Mouse (Mus musculus): ENCODE measurements at regions not wholly inside any gene's neighbourhood (a gene's known extent, or its start where the extent isn't known, plus 50 kb on each side); places are given as distances from the start of the nearest gene placed in this dataset.

GRCm38 (mm10) chr9:94431540-94431939 lies 106.3 kb downstream of the 1190002N15Rik start:
- DNase-seq (ENCODE audit: low spot score), result no peak
- H3K9me3 ChIP-seq (ENCODE audit: control insufficient read depth, low read length), result no peaks in the 10 kb centered on the region
- WGBS, result 100% methylated on average over 3 of the region's 3 CpGs
- H3K27me3 ChIP-seq (ENCODE audit: control insufficient read depth, insufficient read depth, low read length), result no peaks in the 10 kb centered on the region
- no peaks in the 10 kb centered on the region for H3K4me1 ChIP-seq (replicated peaks; ENCODE audit: control insufficient read depth, insufficient read depth, low read length)
- no peak overlapping the region for H3K9ac ChIP-seq (ENCODE audit: low read depth, low read length)
- no peak for ATAC-seq (ENCODE audit: low FRiP score)
- H3K36me3 ChIP-seq (ENCODE audit: control insufficient read depth, insufficient read depth, low read length), result no peaks in the 10 kb centered on the region
- no peak overlapping the region for H3K4me2 ChIP-seq (replicated peaks; ENCODE audit: low read depth, low read length)
- no peak overlapping the region for H3K27ac ChIP-seq (ENCODE audit: low read depth, low read length)
- H3K4me3 ChIP-seq (ENCODE audit: low read depth, low read length), result no peak overlapping the region

GRCm38 (mm10) chr9:94430996-94431395 lies 106.9 kb downstream of the 1190002N15Rik start:
- Histone ChIP-seq H3K4me3 (ENCODE audit: low read depth, low read length) (no peak overlapping the region), H3K9me3 (ENCODE audit: control insufficient read depth, low read length) (no peaks in the 10 kb centered on the region), H3K4me1 (replicated peaks; ENCODE audit: control insufficient read depth, insufficient read depth, low read length) (no peaks in the 10 kb centered on the region), H3K27me3 (ENCODE audit: control insufficient read depth, insufficient read depth, low read length) (no peaks in the 10 kb centered on the region), H3K9ac (ENCODE audit: low read depth, low read length) (no peak overlapping the region), H3K27ac (ENCODE audit: low read depth, low read length) (no peak overlapping the region), H3K4me2 (replicated peaks; ENCODE audit: low read depth, low read length) (no peak overlapping the region), H3K36me3 (ENCODE audit: control insufficient read depth, insufficient read depth, low read length) (no peaks in the 10 kb centered on the region)
- ATAC-seq (ENCODE audit: low FRiP score) (no peak), DNase-seq (ENCODE audit: low spot score) (no peak)
- 92% methylated on average over 6 of the region's 6 CpGs for WGBS

- H3K4me2 ChIP-seq (replicated peaks; ENCODE audit: low read depth, low read length), result no peak overlapping the region
- no peak for DNase-seq (ENCODE audit: low spot score)
- no peak overlapping the region for H3K4me3 ChIP-seq (ENCODE audit: low read depth, low read length)
- no peaks in the 10 kb centered on the region for H3K27me3 ChIP-seq (ENCODE audit: control insufficient read depth, insufficient read depth, low read length)
- WGBS, result 90% methylated on average over 5 of the region's 5 CpGs
- no peaks in the 10 kb centered on the region for H3K36me3 ChIP-seq (ENCODE audit: control insufficient read depth, insufficient read depth, low read length)
- no peaks in the 10 kb centered on the region for H3K4me1 ChIP-seq (replicated peaks; ENCODE audit: control insufficient read depth, insufficient read depth, low read length)
- H3K9ac ChIP-seq (ENCODE audit: low read depth, low read length), result no peak overlapping the region
- no peak overlapping the region for H3K27ac ChIP-seq (ENCODE audit: low read depth, low read length)
- no peak for ATAC-seq (ENCODE audit: low FRiP score)
- H3K9me3 ChIP-seq (ENCODE audit: control insufficient read depth, low read length), result no peaks in the 10 kb centered on the region
These were observed 111.1 kb downstream of the 1190002N15Rik start for GRCm38 (mm10) chr9:94426740-94427139.

- Histone ChIP-seq H3K4me1 (replicated peaks; ENCODE audit: control insufficient read depth, insufficient read depth, low read length) (no peaks in the 10 kb centered on the region), H3K27ac (ENCODE audit: low read depth, low read length) (no peak overlapping the region), H3K9ac (ENCODE audit: low read depth, low read length) (no peak overlapping the region), H3K9me3 (ENCODE audit: control insufficient read depth, low read length) (no peaks in the 10 kb centered on the region), H3K27me3 (ENCODE audit: control insufficient read depth, insufficient read depth, low read length) (no peaks in the 10 kb centered on the region), H3K4me3 (ENCODE audit: low read depth, low read length) (no peak overlapping the region), H3K4me2 (replicated peaks; ENCODE audit: low read depth, low read length) (no peak overlapping the region), H3K36me3 (ENCODE audit: control insufficient read depth, insufficient read depth, low read length) (no peaks in the 10 kb centered on the region)
- ATAC-seq (ENCODE audit: low FRiP score) (peak; percentile 33; the same call in 1 of the 2 replicates), DNase-seq (ENCODE audit: low spot score) (no peak)
- WGBS, result 43% methylated on average over 6 of the region's 6 CpGs
These were observed 112.1 kb downstream of the 1190002N15Rik start for GRCm38 (mm10) chr9:94425804-94426203.

- 74% methylated on average over 5 of the region's 5 CpGs for WGBS
- Histone ChIP-seq H3K9ac (ENCODE audit: low read depth, low read length) (no peak overlapping the region), H3K36me3 (ENCODE audit: control insufficient read depth, insufficient read depth, low read length) (no peaks in the 10 kb centered on the region), H3K4me1 (replicated peaks; ENCODE audit: control insufficient read depth, insufficient read depth, low read length) (no peaks in the 10 kb centered on the region), H3K27ac (ENCODE audit: low read depth, low read length) (no peak overlapping the region), H3K27me3 (ENCODE audit: control insufficient read depth, insufficient read depth, low read length) (no peaks in the 10 kb centered on the region), H3K4me3 (ENCODE audit: low read depth, low read length) (no peak overlapping the region), H3K9me3 (ENCODE audit: control insufficient read depth, low read length) (no peaks in the 10 kb centered on the region), H3K4me2 (replicated peaks; ENCODE audit: low read depth, low read length) (no peak overlapping the region)
- DNase-seq (ENCODE audit: low spot score) (no peak), ATAC-seq (ENCODE audit: low FRiP score) (peak; percentile 48; the same call in 1 of the 2 replicates)
These were observed 113.3 kb downstream of the 1190002N15Rik start for GRCm38 (mm10) chr9:94424438-94425135.

GRCm38 (mm10) chr9:94410546-94410945 lies 127.3 kb downstream of the 1190002N15Rik start:
- 74% methylated on average over 8 of the region's 8 CpGs for WGBS
- H3K27me3 ChIP-seq (ENCODE audit: control insufficient read depth, insufficient read depth, low read length), result no peaks in the 10 kb centered on the region
- DNase-seq (ENCODE audit: low spot score), result no peak
- no peaks in the 10 kb centered on the region for H3K36me3 ChIP-seq (ENCODE audit: control insufficient read depth, insufficient read depth, low read length)
- no peak overlapping the region for H3K4me2 ChIP-seq (replicated peaks; ENCODE audit: low read depth, low read length)
- H3K4me1 ChIP-seq (replicated peaks; ENCODE audit: control insufficient read depth, insufficient read depth, low read length), result no peaks in the 10 kb centered on the region
- H3K9me3 ChIP-seq (ENCODE audit: control insufficient read depth, low read length), result no peaks in the 10 kb centered on the region
- H3K27ac ChIP-seq (ENCODE audit: low read depth, low read length), result peak overlapping the region; percentile 32
- ATAC-seq (ENCODE audit: low FRiP score), result 0 out of 2 replicates have a peak, but pooled peaks have one; percentile 31
- H3K4me3 ChIP-seq (ENCODE audit: low read depth, low read length), result no peak overlapping the region
- H3K9ac ChIP-seq (ENCODE audit: low read depth, low read length), result no peak overlapping the region

GRCm38 (mm10) chr9:94410042-94410441 lies 127.8 kb downstream of the 1190002N15Rik start:
- DNase-seq (ENCODE audit: low spot score) (peak; percentile 53), ATAC-seq (ENCODE audit: low FRiP score) (peak; percentile 94)
- H3K4me2 ChIP-seq (replicated peaks; ENCODE audit: low read depth, low read length), result no peak overlapping the region
- no peak overlapping the region for H3K9ac ChIP-seq (ENCODE audit: low read depth, low read length)
- H3K9me3 ChIP-seq (ENCODE audit: control insufficient read depth, low read length), result no peaks in the 10 kb centered on the region
- no peak overlapping the region for H3K4me3 ChIP-seq (ENCODE audit: low read depth, low read length)
- H3K4me1 ChIP-seq (replicated peaks; ENCODE audit: control insufficient read depth, insufficient read depth, low read length), result no peaks in the 10 kb centered on the region
- no peak overlapping the region for H3K27ac ChIP-seq (ENCODE audit: low read depth, low read length)
- no peaks in the 10 kb centered on the region for H3K36me3 ChIP-seq (ENCODE audit: control insufficient read depth, insufficient read depth, low read length)
- no peaks in the 10 kb centered on the region for H3K27me3 ChIP-seq (ENCODE audit: control insufficient read depth, insufficient read depth, low read length)
- WGBS, result 33% methylated on average over 3 of the region's 3 CpGs

GRCm38 (mm10) chr9:94408635-94409323 lies 129.1 kb downstream of the 1190002N15Rik start:
- H3K4me1 ChIP-seq (replicated peaks; ENCODE audit: control insufficient read depth, insufficient read depth, low read length), result no peaks in the 10 kb centered on the region
- no peaks in the 10 kb centered on the region for H3K27me3 ChIP-seq (ENCODE audit: control insufficient read depth, insufficient read depth, low read length)
- no peak overlapping the region for H3K4me3 ChIP-seq (ENCODE audit: low read depth, low read length)
- H3K27ac ChIP-seq (ENCODE audit: low read depth, low read length), result no peak overlapping the region
- no peak for DNase-seq (ENCODE audit: low spot score)
- H3K9ac ChIP-seq (ENCODE audit: low read depth, low read length), result no peak overlapping the region
- no peak for ATAC-seq (ENCODE audit: low FRiP score)
- H3K36me3 ChIP-seq (ENCODE audit: control insufficient read depth, insufficient read depth, low read length), result no peaks in the 10 kb centered on the region
- H3K4me2 ChIP-seq (replicated peaks; ENCODE audit: low read depth, low read length), result no peak overlapping the region
- H3K9me3 ChIP-seq (ENCODE audit: control insufficient read depth, low read length), result no peaks in the 10 kb centered on the region
- 57% methylated on average over 7 of the region's 7 CpGs for whole genome bisulfite sequencing

GRCm38 (mm10) chr9:94407671-94408070 lies 130.2 kb downstream of the 1190002N15Rik start:
- H3K27ac ChIP-seq (ENCODE audit: low read depth, low read length), result no peak overlapping the region
- H3K27me3 ChIP-seq (ENCODE audit: control insufficient read depth, insufficient read depth, low read length), result no peaks in the 10 kb centered on the region
- no peaks in the 10 kb centered on the region for H3K4me1 ChIP-seq (replicated peaks; ENCODE audit: control insufficient read depth, insufficient read depth, low read length)
- ATAC-seq (ENCODE audit: low FRiP score), result no peak
- 94% methylated on average over 10 of the region's 10 CpGs for WGBS
- H3K36me3 ChIP-seq (ENCODE audit: control insufficient read depth, insufficient read depth, low read length), result no peaks in the 10 kb centered on the region
- H3K4me2 ChIP-seq (replicated peaks; ENCODE audit: low read depth, low read length), result no peak overlapping the region
- H3K9ac ChIP-seq (ENCODE audit: low read depth, low read length), result no peak overlapping the region
- no peak overlapping the region for H3K4me3 ChIP-seq (ENCODE audit: low read depth, low read length)
- no peak for DNase-seq (ENCODE audit: low spot score)
- H3K9me3 ChIP-seq (ENCODE audit: control insufficient read depth, low read length), result no peaks in the 10 kb centered on the region
